Mouse (Mus musculus) cerebellum, postnatal 4 days (tissue): ENCODE data around the gene Zfp273.
"Not testable (repeated sequence)": the region's sequence is repeated elsewhere in the genome, so short reads cannot be mapped to it uniquely, and the experiment has no call there.

Experiments
- DNase-seq, 2 experiments: peaks; one replicate each; pipeline ENCODE4 v3.0.0; 2022; ENCODE audit warnings: low spot score in 2 of 2, mixed read lengths in 1 of 2

Zfp273 gene

GRCm38 (mm10) chr13:67867899-67868298 is 54.4 kb downstream of the Zfp273 start:
- no peak for DNase-seq

GRCm38 (mm10) chr13:67876049-67876698 is 62.6 kb downstream of the Zfp273 start:
- DNase-seq: not testable (repeated sequence)
